Mouse (Mus musculus): ENCODE measurements around the gene Tsc22d2. TPM values are rescaled to one million over a fixed set of nuclear protein-coding genes. Genes with fewer than 3 reads are reported as not detected.

Tsc22d2 gene
- total RNA-seq (2021) (10 to 100 TPM; 22.9 to 26.8 TPM), polyA plus RNA-seq (2012; rRNA removed) (7.3 and 8.3 TPM in 2 replicates)
- long read RNA-seq, full-length matches to known transcripts, result 34 of 38 reads
- long read RNA-seq, partial matches to known transcripts, result 1 of 38 reads
- long read RNA-seq, other reads (novel, unspliced or antisense), result 3 of 38 reads

DNA sequence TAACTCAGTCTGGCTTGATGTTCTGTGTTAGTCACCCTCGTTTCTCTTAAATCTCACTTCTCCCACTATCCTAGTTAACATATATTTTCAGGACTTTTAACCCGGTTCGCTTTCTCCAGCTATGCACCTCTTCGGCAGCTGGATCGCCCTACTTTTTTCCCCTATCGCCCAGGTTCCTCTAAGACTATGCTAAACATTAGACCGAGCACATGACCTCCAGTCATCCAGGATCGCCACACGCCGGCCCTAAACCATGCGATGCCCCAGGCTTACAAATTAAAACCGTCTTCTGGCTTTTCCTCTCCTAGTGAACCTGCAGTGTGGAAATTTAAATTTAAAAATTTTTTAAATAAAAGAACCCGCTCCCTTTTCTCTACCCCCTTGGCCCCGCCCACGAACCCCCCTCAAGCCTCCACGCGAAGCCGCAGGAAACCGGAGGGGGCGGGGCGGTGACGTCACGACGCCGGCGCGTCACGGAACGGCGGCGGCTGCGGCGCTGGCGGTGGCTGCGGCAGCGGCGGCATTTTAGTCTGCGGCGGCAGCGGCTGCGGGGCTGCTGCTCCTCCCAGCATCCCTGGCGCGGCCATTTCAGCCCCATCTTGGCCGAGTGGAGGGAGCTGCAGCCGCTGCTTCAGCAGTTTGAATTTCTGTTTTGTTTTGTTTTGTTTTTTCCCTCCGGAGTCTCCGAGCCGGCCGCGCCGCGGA lies at the start of gene Tsc22d2:
Gene Tsc22d2, plus strand, starts transcription at position 482 of the 705 bp plus-strand sequence.
- Histone ChIP-seq H3K4me3 (peak within 1 kb of the TSS; percentile 61), H3K36me3 (ENCODE audit: control insufficient read depth, insufficient read depth, low read length) (peaks cover 1% of the 10 kb centered on the region), H3K4me1 (ENCODE audit: control insufficient read depth, insufficient read depth, low read length) (no peaks in the 10 kb centered on the region), H3K79me2 (replicated peaks; ENCODE audit: control insufficient read depth, insufficient read depth, low read length) (no peaks in the 10 kb centered on the region; the same call in 1 of the 2 replicates), H3K27me3 (ENCODE audit: control insufficient read depth, insufficient read depth, low read length) (no peaks in the 10 kb centered on the region), H3K9ac (ENCODE audit: low read depth, low read length) (peak within 1 kb of the TSS; percentile 93), H3K27ac (peak within 1 kb of the TSS; percentile 99)
- peak; percentile 97 to 100 for DNase-seq
- WGBS, result under 1% methylated on average over 52 of the region's 52 CpGs
- peak; percentile 81 for TF ChIP-seq POLR2A (IDR thresholded peaks at IDR 0.05; ENCODE audit: insufficient read depth, low read depth, low read length)
- 0 out of 2 replicates have a peak, but pooled peaks have one; percentile 35 for TF ChIP-seq EP300 (IDR thresholded peaks at IDR 0.05; ENCODE audit: insufficient read depth, low read depth, low read length)
- TF ChIP-seq CTCF (IDR thresholded peaks at IDR 0.05), result no peak
- intact Hi-C loops (cut with DNase I), result loop anchor here (2.0 kb wide), 2 partner anchors 162 to 252 kb away; partner anchors contain the start of gene Selenot

DNA sequence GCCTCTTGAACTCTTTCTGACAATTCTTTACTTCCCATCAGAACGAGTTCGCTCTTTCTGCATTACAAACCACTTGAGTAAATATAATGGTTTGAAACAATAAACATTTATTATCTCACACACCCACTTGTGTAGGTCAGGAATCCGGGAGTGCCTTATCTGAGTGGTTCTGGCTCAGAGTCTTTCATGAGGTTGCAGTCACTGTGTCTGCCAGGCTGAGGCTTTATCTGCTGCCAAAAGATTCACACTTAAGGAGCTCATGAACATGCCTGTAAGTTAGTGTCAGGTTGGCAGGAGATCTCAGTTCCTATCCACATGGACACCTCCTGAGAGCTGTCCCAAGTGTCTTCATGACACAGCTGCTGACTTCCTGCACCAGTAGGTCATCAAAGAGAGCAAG lies 47.8 kb upstream of the Tsc22d2 start:
- H3K27ac ChIP-seq, result no peak overlapping the region
- no peaks in the 10 kb centered on the region for H3K36me3 ChIP-seq (ENCODE audit: control insufficient read depth, insufficient read depth, low read length)
- no peaks in the 10 kb centered on the region for H3K27me3 ChIP-seq (ENCODE audit: control insufficient read depth, insufficient read depth, low read length)
- H3K4me3 ChIP-seq, result no peak overlapping the region
- intact Hi-C loops (cut with DNase I), result no loop called here
- H3K79me2 ChIP-seq (replicated peaks; ENCODE audit: control insufficient read depth, insufficient read depth, low read length), result no peaks in the 10 kb centered on the region
- peaks cover 4% of the 10 kb centered on the region for H3K4me1 ChIP-seq (ENCODE audit: control insufficient read depth, insufficient read depth, low read length)
- 34% methylated on average over 3 of the region's 3 CpGs for WGBS
- DNase-seq, result no peak
- TF ChIP-seq CTCF (IDR thresholded peaks at IDR 0.05) (no peak), EP300 (IDR thresholded peaks at IDR 0.05; ENCODE audit: insufficient read depth, low read depth, low read length) (no peak), POLR2A (IDR thresholded peaks at IDR 0.05; ENCODE audit: insufficient read depth, low read depth, low read length) (no peak)
- no peak overlapping the region for H3K9ac ChIP-seq (ENCODE audit: low read depth, low read length)

DNA sequence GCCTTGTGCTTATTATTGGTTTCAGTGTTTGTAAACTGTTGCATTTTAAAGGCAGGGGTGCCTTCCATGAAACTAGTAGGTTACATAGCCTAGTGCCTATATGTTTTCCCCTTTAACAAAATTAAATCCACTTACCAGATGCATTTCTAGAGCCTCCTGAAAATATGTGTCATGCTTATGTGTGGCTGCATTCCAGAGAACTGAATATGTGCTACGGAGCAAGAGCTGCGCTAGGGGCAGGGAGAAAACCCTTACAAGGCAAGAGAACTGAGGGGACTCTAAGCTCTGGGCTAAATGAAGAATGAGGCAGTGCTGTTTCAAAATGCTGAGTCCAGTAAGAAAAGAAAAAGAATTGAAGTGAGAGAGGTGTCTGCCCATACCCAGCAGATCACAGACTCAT lies 43.7 kb upstream of the Tsc22d2 start:
- no peaks in the 10 kb centered on the region for H3K36me3 ChIP-seq (ENCODE audit: control insufficient read depth, insufficient read depth, low read length)
- no peak overlapping the region for H3K27ac ChIP-seq
- H3K9ac ChIP-seq (ENCODE audit: low read depth, low read length), result no peak overlapping the region
- no peak for DNase-seq
- intact Hi-C loops (cut with DNase I), result loop anchor here (5.0 kb wide), 2 partner anchors 39 to 209 kb away; no protein-coding TSS in a partner anchor
- no peak overlapping the region for H3K4me3 ChIP-seq
- no peaks in the 10 kb centered on the region for H3K79me2 ChIP-seq (replicated peaks; ENCODE audit: control insufficient read depth, insufficient read depth, low read length)
- no peaks in the 10 kb centered on the region for H3K27me3 ChIP-seq (ENCODE audit: control insufficient read depth, insufficient read depth, low read length)
- peaks cover 10% of the 10 kb centered on the region for H3K4me1 ChIP-seq (ENCODE audit: control insufficient read depth, insufficient read depth, low read length)
- 91% methylated on average over 2 of the region's 2 CpGs for WGBS
- TF ChIP-seq POLR2A (IDR thresholded peaks at IDR 0.05; ENCODE audit: insufficient read depth, low read depth, low read length) (no peak), EP300 (IDR thresholded peaks at IDR 0.05; ENCODE audit: insufficient read depth, low read depth, low read length) (no peak), CTCF (IDR thresholded peaks at IDR 0.05) (no peak)

DNA sequence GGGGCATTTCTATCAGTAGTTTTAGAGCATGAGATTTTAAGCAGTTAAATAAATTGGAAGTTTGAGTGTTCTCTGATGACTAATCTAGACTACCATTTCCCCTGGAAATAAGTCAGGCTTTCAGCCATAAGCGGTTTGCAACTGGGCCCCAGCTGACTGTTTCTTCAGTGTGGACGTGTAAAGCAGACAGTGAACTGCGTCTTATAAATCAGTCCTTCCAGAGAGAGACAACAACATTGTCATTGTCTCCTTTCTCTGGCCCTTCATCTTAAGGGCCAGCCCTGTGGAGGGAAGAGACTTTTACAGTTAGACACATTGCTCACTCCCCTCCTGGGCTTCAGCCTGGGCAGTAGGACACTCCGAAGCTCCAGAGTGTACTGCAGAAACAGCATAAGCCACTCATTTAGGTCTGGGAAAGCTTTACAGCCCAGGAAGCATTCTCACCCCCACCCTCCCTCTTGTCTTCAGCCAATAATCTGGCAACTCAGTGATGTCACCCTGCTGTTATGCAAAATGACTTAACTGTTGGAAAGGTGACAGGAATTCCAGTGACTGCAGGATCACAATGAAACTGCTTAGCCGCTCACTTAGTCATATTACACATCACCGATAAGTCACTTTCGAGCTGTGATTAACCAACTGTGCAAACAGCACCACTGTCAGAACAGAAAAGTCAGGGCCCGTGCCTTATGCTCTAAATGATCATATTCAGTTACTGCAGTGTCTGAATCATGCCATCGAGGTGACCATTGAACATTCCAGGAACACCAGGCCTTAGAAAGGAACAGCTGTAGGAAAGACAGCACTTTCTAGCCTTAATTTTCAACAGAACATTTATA lies 42.2 kb upstream of the Tsc22d2 start:
- Histone ChIP-seq H3K4me1 (ENCODE audit: control insufficient read depth, insufficient read depth, low read length) (peaks cover 10% of the 10 kb centered on the region), H3K27me3 (ENCODE audit: control insufficient read depth, insufficient read depth, low read length) (no peaks in the 10 kb centered on the region), H3K9ac (ENCODE audit: low read depth, low read length) (peak overlapping the region; percentile 60), H3K79me2 (replicated peaks; ENCODE audit: control insufficient read depth, insufficient read depth, low read length) (no peaks in the 10 kb centered on the region), H3K4me3 (peak overlapping the region; percentile 38), H3K27ac (peak overlapping the region; percentile 85), H3K36me3 (ENCODE audit: control insufficient read depth, insufficient read depth, low read length) (no peaks in the 10 kb centered on the region)
- 6% methylated on average over 9 of the region's 9 CpGs for WGBS
- DNase-seq, result peak; percentile 72 to 82
- intact Hi-C loops (cut with DNase I), result loop anchor here (1.0 to 5.0 kb wide), 3 partner anchors 40 to 210 kb away; no protein-coding TSS in a partner anchor
- no peak for TF ChIP-seq CTCF (IDR thresholded peaks at IDR 0.05)
- TF ChIP-seq EP300 (IDR thresholded peaks at IDR 0.05; ENCODE audit: insufficient read depth, low read depth, low read length), result peak; percentile 85; the same call in 1 of the 2 replicates
- TF ChIP-seq POLR2A (IDR thresholded peaks at IDR 0.05; ENCODE audit: insufficient read depth, low read depth, low read length), result peak; percentile 76

DNA sequence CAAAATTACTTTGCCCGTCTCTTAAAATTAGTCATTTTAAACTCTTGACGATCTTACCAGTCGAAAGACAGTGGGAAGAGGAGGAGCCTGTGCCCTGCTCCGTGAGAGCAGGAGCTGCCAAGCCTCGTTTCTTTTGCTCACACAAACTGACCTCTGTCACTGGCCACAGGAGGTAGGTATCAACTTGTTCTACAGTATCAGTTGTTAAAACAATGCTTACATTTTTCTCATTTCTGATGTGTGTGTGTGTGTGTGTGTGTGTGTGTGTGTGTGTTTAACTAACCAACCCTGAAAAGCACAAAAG lies 41.7 kb upstream of the Tsc22d2 start:
- WGBS, result 3% methylated on average over 5 of the region's 5 CpGs
- no peak for TF ChIP-seq EP300 (IDR thresholded peaks at IDR 0.05; ENCODE audit: insufficient read depth, low read depth, low read length)
- no peak for TF ChIP-seq POLR2A (IDR thresholded peaks at IDR 0.05; ENCODE audit: insufficient read depth, low read depth, low read length)
- no peak for TF ChIP-seq CTCF (IDR thresholded peaks at IDR 0.05)
- Histone ChIP-seq H3K27me3 (ENCODE audit: control insufficient read depth, insufficient read depth, low read length) (no peaks in the 10 kb centered on the region), H3K27ac (peak overlapping the region; percentile 85), H3K4me1 (ENCODE audit: control insufficient read depth, insufficient read depth, low read length) (peaks cover 10% of the 10 kb centered on the region), H3K9ac (ENCODE audit: low read depth, low read length) (peak overlapping the region; percentile 60; the same call in 1 of the 2 replicates), H3K79me2 (replicated peaks; ENCODE audit: control insufficient read depth, insufficient read depth, low read length) (no peaks in the 10 kb centered on the region), H3K36me3 (ENCODE audit: control insufficient read depth, insufficient read depth, low read length) (no peaks in the 10 kb centered on the region), H3K4me3 (peak overlapping the region; percentile 38)
- no peak for DNase-seq
- intact Hi-C loops (cut with DNase I), result loop anchor here (1.0 to 5.0 kb wide), 3 partner anchors 41 to 211 kb away; no protein-coding TSS in a partner anchor
